Mouse (Mus musculus): ENCODE measurements around the gene Cenpu. TPM values are rescaled to one million over a fixed set of nuclear protein-coding genes. Genes with fewer than 3 reads are reported as not detected.

Cenpu gene
- 6.1 and 6.9 TPM in 2 replicates for polyA plus RNA-seq (2015; fragmentation: Nextera tagmentation; extraction: Ambion mirVana)

- Histone ChIP-seq H3K4me2 (replicated peaks; ENCODE audit: low read depth, low read length) (peak within 1 kb of the TSS; percentile 76), H3K27ac (ENCODE audit: low read length) (no peak within 1 kb of the TSS), H3K9ac (replicated peaks; ENCODE audit: low read depth) (peak within 1 kb of the TSS; percentile 35), H3K27me3 (replicated peaks; ENCODE audit: insufficient read depth, low read length) (no peaks in the 10 kb centered on the region), H3K9me3 (ENCODE audit: low read length) (no peaks in the 10 kb centered on the region), H3K4me1 (ENCODE audit: insufficient read depth, low read depth, low read length) (peaks cover 7% of the 10 kb centered on the region; the same call in 1 of the 2 replicates), H3K4me3 (ENCODE audit: low read depth, low read length) (peak within 1 kb of the TSS; percentile 55), H3K36me3 (ENCODE audit: insufficient read depth, low read length) (no peaks in the 10 kb centered on the region)
- DNase-seq (ENCODE audit: low spot score) (peak; percentile 100), ATAC-seq (peak; percentile 97)
- TF ChIP-seq CTCF (IDR thresholded peaks at IDR 0.05) (no peak), EP300 (IDR thresholded peaks at IDR 0.05) (peak; percentile 76)
- under 1% methylated on average over 50 of the region's 50 CpGs for WGBS
Measured at GRCm38 (mm10) chr8:46551615-46552440, at the start of gene Cenpu. Gene Cenpu (plus strand): TSS chr8:46552028.

DNA sequence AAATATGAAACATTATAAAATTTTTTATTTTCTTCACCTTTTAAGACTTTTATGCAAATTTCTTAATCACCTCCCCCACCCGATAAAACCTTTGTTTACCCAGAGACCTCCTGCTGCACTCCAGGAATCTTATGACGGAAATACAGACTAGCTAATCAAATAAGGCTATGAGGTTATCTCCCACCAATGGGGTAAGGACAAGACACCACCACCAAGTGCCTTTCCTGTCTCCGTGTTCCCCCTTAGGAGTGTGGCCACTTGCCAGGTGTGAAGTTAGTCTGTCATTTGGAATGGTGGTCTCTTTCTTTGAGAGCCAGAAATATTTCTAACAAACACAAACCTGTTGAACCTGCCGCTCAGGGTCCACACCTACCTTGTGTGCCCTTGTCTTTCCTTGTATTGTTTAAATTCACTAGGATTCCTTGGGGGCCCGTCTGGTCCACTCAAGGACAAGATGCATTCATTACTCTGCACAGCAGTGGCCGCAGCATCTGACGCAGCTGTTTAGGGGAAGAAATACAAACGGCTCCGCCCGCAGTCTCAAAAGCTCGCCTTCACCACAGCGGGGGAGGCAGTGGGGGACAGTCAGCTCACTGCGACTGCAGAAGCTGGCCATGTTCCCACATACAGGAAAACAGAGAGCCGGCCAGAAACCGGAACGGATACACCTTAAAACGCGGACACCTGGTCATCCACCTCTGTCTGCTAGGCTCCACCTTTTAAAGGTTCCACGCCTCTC, 49.3 kb upstream of the Cenpu start:
- Histone ChIP-seq H3K27me3 (replicated peaks; ENCODE audit: insufficient read depth, low read length) (no peaks in the 10 kb centered on the region), H3K9ac (replicated peaks; ENCODE audit: low read depth) (no peak overlapping the region), H3K4me2 (replicated peaks; ENCODE audit: low read depth, low read length) (peak overlapping the region; percentile 47), H3K9me3 (ENCODE audit: low read length) (no peaks in the 10 kb centered on the region), H3K27ac (ENCODE audit: low read length) (no peak overlapping the region), H3K4me1 (ENCODE audit: insufficient read depth, low read depth, low read length) (peaks cover 4% of the 10 kb centered on the region), H3K4me3 (ENCODE audit: low read depth, low read length) (peak overlapping the region; percentile 29), H3K36me3 (ENCODE audit: insufficient read depth, low read length) (no peaks in the 10 kb centered on the region)
- peak; percentile 52 for ATAC-seq
- no peak for DNase-seq (ENCODE audit: low spot score)
- 20% methylated on average over 19 of the region's 19 CpGs for WGBS
- TF ChIP-seq EP300 (IDR thresholded peaks at IDR 0.05) (no peak), CTCF (IDR thresholded peaks at IDR 0.05) (no peak)

DNA sequence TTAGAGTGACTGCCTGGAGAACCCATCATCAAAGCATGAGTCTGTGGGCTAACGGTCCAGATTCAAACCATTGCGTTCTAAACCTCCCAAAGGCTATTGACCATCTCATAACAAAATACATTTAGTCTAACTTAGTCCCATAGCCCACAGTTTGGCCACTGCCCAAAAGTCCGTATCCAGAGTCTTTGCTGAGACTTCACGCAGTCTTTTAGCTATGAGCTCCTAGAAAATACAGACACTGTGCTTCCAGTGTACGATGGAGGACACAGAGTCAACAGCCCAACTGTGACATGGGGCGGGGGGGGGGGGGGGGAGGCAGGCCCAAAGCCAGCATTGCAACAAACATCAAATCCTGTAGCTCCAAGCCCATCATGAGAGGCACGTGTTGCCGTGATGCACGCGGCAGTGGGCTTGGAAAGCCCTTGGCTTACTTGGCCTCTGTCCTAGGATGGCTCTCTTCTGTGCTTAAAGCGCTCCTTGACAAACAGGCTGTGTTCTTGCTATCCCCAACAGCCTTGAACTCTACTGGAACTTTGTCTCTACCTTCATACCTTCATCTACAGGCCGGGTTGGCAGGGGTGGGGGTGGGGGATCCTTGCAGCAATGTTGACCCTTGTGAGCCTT, 48.6 kb upstream of the Cenpu start:
- no peak overlapping the region for H3K27ac ChIP-seq (ENCODE audit: low read length)
- ATAC-seq (no peak), DNase-seq (ENCODE audit: low spot score) (no peak)
- H3K36me3 ChIP-seq (ENCODE audit: insufficient read depth, low read length): no peaks in the 10 kb centered on the region
- H3K9ac ChIP-seq (replicated peaks; ENCODE audit: low read depth): no peak overlapping the region
- H3K4me1 ChIP-seq (ENCODE audit: insufficient read depth, low read depth, low read length): peaks cover 4% of the 10 kb centered on the region
- H3K27me3 ChIP-seq (replicated peaks; ENCODE audit: insufficient read depth, low read length): no peaks in the 10 kb centered on the region
- TF ChIP-seq CTCF (IDR thresholded peaks at IDR 0.05) (no peak), EP300 (IDR thresholded peaks at IDR 0.05) (no peak)
- peak overlapping the region; percentile 47 for H3K4me2 ChIP-seq (replicated peaks; ENCODE audit: low read depth, low read length)
- 49% methylated on average over 12 of the region's 12 CpGs for WGBS
- H3K4me3 ChIP-seq (ENCODE audit: low read depth, low read length): peak overlapping the region; percentile 29
- H3K9me3 ChIP-seq (ENCODE audit: low read length): no peaks in the 10 kb centered on the region

DNA sequence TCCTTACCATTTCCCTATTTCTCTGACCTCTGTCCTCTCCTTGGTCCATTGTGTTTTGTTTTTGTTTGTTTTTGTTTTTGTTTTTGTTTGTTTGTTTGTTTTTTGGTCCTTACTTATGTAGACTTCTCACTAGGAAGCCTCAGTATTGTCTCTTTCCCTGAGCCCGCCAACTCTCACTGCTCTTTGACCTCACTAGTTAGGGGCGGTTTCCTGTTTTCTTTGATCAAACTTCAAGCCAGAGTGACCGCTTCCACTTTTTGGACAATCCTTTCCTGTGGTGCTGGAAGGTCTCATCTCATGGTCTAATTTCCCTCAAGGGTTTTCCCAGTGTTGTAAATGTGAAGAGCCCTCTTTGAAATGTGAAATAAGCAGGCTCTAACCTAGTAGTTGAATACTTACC, 47.6 kb upstream of the Cenpu start:
- ATAC-seq: no peak
- DNase-seq (ENCODE audit: low spot score): no peak
- Histone ChIP-seq H3K9ac (replicated peaks; ENCODE audit: low read depth) (no peak overlapping the region), H3K36me3 (ENCODE audit: insufficient read depth, low read length) (no peaks in the 10 kb centered on the region), H3K9me3 (ENCODE audit: low read length) (no peaks in the 10 kb centered on the region), H3K27ac (ENCODE audit: low read length) (no peak overlapping the region), H3K4me1 (ENCODE audit: insufficient read depth, low read depth, low read length) (peaks cover 4% of the 10 kb centered on the region), H3K27me3 (replicated peaks; ENCODE audit: insufficient read depth, low read length) (no peaks in the 10 kb centered on the region), H3K4me2 (replicated peaks; ENCODE audit: low read depth, low read length) (no peak overlapping the region), H3K4me3 (ENCODE audit: low read depth, low read length) (no peak overlapping the region)
- no peak for TF ChIP-seq CTCF (IDR thresholded peaks at IDR 0.05)
- TF ChIP-seq EP300 (IDR thresholded peaks at IDR 0.05): no peak
- 56% methylated on average over 3 of the region's 3 CpGs for WGBS

GRCm38 (mm10) chr8:46508488-46509395, 43.1 kb upstream of the Cenpu start:
- no peak for DNase-seq (ENCODE audit: low spot score)
- H3K4me3 ChIP-seq (ENCODE audit: low read depth, low read length): no peak overlapping the region
- no peaks in the 10 kb centered on the region for H3K36me3 ChIP-seq (ENCODE audit: insufficient read depth, low read length)
- no peak overlapping the region for H3K4me2 ChIP-seq (replicated peaks; ENCODE audit: low read depth, low read length)
- TF ChIP-seq EP300 (IDR thresholded peaks at IDR 0.05) (no peak), CTCF (IDR thresholded peaks at IDR 0.05) (no peak)
- no peaks in the 10 kb centered on the region; the same call in 1 of the 2 replicates for H3K4me1 ChIP-seq (ENCODE audit: insufficient read depth, low read depth, low read length)
- no peak overlapping the region for H3K9ac ChIP-seq (replicated peaks; ENCODE audit: low read depth)
- H3K27me3 ChIP-seq (replicated peaks; ENCODE audit: insufficient read depth, low read length): no peaks in the 10 kb centered on the region
- ATAC-seq: peak; percentile 19; the same call in 1 of the 2 replicates
- no peak overlapping the region for H3K27ac ChIP-seq (ENCODE audit: low read length)
- WGBS: 67% methylated on average over 14 of the region's 14 CpGs
- no peaks in the 10 kb centered on the region for H3K9me3 ChIP-seq (ENCODE audit: low read length)
